Mouse (Mus musculus) hindbrain, embryonic 11.5 days (tissue): Measurements from ENCODE around the gene Hoxb7. TPM values are rescaled to one million over a fixed set of nuclear protein-coding genes. Genes with fewer than 3 reads are reported as not detected.

ENCODE experiments used
- ATAC-seq: fragments of 200-750 bp; cut with Nextera tagmentation; 2 replicates; pipeline ENCODE4 v1.8.0; 2017; ENCODE audit warnings: mild to moderate bottlenecking, moderate TSS enrichment, moderate library complexity; ENCODE audit not compliant: low FRiP score
- DNase-seq: peaks from one replicate; pipeline ENCODE4 v3.0.0-alpha.2; 2015; ENCODE audit warnings: low spot score
- H3K27ac ChIP-seq: fragments of 300-500 bp; sonication (generic); 2 replicates; pipeline ENCODE4 v1.5.1; 2014; ENCODE audit warnings: mild to moderate bottlenecking, low read depth, low read length
- H3K27me3 ChIP-seq: fragments of 300-500 bp; sonication (generic); 2 replicates; pipeline ENCODE4 v1.6.1; 2014; ENCODE audit warnings: mild to moderate bottlenecking, low read length, moderate library complexity, mixed read lengths; ENCODE audit not compliant: control insufficient read depth, insufficient read depth
- H3K36me3 ChIP-seq: fragments of 300-500 bp; sonication (generic); 2 replicates; pipeline ENCODE4 v1.6.1; 2014; ENCODE audit warnings: mild to moderate bottlenecking, low read length, moderate library complexity, mixed read lengths; ENCODE audit not compliant: control insufficient read depth, insufficient read depth
- H3K4me1 ChIP-seq: fragments of 300-500 bp; sonication (generic); replicated peaks from 2 replicates; pipeline ENCODE4 v1.6.1; 2014; ENCODE audit warnings: low read length, mixed read lengths; ENCODE audit not compliant: control insufficient read depth, insufficient read depth
- H3K4me2 ChIP-seq: fragments of 300-500 bp; sonication (generic); replicated peaks from 2 replicates; pipeline ENCODE4 v1.6.1; 2014; ENCODE audit warnings: mild to moderate bottlenecking, low read depth, low read length
- H3K4me3 ChIP-seq: fragments of 300-500 bp; sonication (generic); 2 replicates; pipeline ENCODE4 v1.5.1; 2014; ENCODE audit warnings: low read depth, low read length
- H3K9ac ChIP-seq: fragments of 300-500 bp; sonication (generic); 2 replicates; pipeline ENCODE4 v1.6.1; 2014; ENCODE audit warnings: low read depth, low read length
- H3K9me3 ChIP-seq: fragments of 300-500 bp; sonication (generic); 2 replicates; pipeline ENCODE4 v1.6.1; 2016; ENCODE audit warnings: low read length; ENCODE audit not compliant: control insufficient read depth
- WGBS: fragments of 180-500 bp; shearing (Covaris S2); extraction: QIAGEN DNeasy Blood & Tissue Kit; methylation state at CpG from one replicate; pipeline ENCODE4 v1.1.7; 2014; 5-methylcytosine and 5-hydroxymethylcytosine counted together
- polyA plus RNA-seq: library from polyadenylated mRNA; unstranded; fragments of >200 nt; fragmentation: Nextera tagmentation; extraction: Ambion mirVana; gene quantifications from 2 replicates; pipeline ENCODE4 v1.2.1, GENCODE M21; 2014

Gene Hoxb7
- polyA plus RNA-seq, 1 experiment from 2014 or later = 4.0 TPM

DNA sequence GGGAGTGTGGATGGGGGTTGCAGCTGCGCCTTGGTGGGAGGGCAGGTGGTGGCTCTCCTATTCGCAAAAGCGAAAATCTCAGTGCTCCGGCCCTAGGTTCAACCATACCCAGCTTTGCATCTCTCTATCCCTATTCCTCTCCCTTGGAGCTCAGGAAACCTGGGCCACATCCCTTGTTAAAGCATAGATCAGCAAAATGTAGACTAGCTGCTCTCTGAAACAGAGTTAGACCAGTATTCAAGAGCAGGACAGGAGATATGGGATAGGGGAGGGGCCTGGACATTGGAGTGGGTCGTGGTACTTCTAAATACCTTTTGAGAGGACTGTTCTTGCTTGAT lies 28.9 kb downstream of the Hoxb7 start:
- 2% methylated on average over 5 of the region's 5 CpGs for WGBS
- Histone ChIP-seq H3K4me2 (peak overlapping the region; percentile 64), H3K9ac (peak overlapping the region; percentile 65), H3K36me3 (no peaks in the 10 kb centered on the region), H3K27ac (peak overlapping the region; percentile 90), H3K4me1 (no peaks in the 10 kb centered on the region), H3K27me3 (peaks cover 86% of the 10 kb centered on the region), H3K4me3 (peak overlapping the region; percentile 63), H3K9me3 (no peaks in the 10 kb centered on the region)
- ATAC-seq = no peak
- DNase-seq = peak; percentile 53

DNA sequence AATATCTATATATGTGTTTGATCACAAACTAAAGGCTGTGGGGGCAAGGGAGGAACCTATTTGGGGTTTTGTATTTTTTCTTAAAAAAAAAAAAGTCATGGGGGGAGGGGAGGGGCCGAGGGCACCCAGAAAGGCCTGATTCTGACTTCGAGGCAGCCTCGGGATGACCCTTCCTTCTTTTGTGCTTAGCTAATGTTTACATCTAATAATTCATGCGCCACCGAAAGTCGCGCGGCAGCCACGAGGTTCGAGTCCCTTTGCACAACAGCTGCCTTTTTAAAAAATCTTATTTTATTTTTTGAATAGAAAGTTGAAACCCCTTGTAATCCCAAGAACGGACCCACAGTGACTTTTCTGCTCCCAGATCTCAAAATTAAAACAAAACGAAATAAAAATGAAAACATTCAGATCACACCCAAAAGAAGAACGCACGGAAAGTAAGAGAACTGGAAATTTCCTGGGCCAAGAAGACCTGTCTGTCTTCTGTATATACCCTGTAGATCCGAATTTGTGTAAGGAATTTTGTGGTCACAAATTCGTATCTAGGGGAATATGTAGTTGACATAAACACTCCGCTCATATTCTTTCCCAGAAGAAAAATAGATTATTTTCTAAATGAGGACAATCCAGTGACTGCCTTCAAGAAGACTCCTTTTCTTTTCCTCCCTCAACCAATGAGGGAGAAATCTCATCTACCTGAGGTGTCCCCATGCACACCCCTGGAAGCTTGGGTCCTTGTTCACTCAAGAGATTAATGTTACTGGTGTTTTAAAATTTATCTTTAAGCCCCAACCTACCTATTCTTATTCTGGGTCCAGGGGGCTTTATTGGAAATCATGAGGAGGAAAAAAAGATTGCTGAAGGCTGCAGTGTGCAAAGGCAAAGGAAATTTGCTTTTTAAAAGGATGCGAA lies 30.5 kb downstream of the Hoxb7 start:
- Histone ChIP-seq H3K27ac (peak overlapping the region; percentile 98), H3K36me3 (no peaks in the 10 kb centered on the region), H3K9ac (peak overlapping the region; percentile 58), H3K4me3 (peak overlapping the region; percentile 63), H3K4me1 (no peaks in the 10 kb centered on the region), H3K4me2 (peak overlapping the region; percentile 64), H3K9me3 (no peaks in the 10 kb centered on the region), H3K27me3 (peaks cover 87% of the 10 kb centered on the region)
- WGBS = 2% methylated on average over 18 of the region's 18 CpGs
- ATAC-seq (no peak), DNase-seq (no peak)

DNA sequence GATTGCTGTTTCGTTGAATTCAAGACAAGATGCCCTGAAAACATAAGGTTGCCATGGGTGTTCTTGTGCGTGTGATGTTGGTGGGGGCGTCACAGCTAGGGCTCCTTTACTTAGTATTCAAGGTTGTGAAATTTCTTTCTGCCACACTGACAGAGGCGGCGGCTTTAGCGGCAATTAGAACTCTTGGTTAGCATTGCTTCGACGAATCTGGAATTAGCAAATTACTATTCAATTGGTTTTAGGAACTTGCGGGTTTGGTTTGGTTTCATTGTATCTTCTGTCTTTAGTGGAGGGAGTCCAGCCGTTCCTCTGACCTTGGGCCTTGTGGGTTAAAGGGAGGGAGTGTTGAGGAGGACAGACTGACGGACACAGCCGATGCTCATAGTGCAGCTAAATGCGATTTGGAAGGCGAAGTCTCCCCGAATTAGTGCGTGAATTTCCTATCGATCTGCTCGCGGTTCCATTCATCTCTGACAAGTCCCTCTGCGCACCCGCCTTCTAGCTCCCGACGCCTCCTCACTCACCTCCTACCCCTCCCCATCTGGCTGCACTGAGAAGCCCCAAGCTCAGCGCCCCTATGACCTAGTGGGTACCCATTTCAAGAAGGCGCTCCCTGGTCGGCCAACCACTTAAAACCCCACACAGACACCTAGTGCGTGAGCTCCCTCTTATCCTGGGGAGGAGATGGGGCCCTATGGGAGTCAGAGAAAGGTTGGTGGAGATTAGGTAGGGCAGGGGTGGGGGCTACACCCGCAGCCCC lies 31.4 kb downstream of the Hoxb7 start, which contains the start of gene Hoxb4:
Gene Hoxb4 (plus strand): TSS at position 660 of the 760 bp plus-strand sequence.
- ATAC-seq (peak; percentile 53), DNase-seq (no peak)
- peaks cover 82% of the 10 kb centered on the region for H3K27me3 ChIP-seq
- peak within 1 kb of the TSS; percentile 63 for H3K4me3 ChIP-seq
- H3K9me3 ChIP-seq = no peaks in the 10 kb centered on the region
- H3K9ac ChIP-seq = peak within 1 kb of the TSS; percentile 87
- H3K36me3 ChIP-seq = no peaks in the 10 kb centered on the region
- H3K4me2 ChIP-seq = peak within 1 kb of the TSS; percentile 64
- H3K27ac ChIP-seq = peak within 1 kb of the TSS; percentile 98
- no peaks in the 10 kb centered on the region for H3K4me1 ChIP-seq
- WGBS = 2% methylated on average over 28 of the region's 28 CpGs

DNA sequence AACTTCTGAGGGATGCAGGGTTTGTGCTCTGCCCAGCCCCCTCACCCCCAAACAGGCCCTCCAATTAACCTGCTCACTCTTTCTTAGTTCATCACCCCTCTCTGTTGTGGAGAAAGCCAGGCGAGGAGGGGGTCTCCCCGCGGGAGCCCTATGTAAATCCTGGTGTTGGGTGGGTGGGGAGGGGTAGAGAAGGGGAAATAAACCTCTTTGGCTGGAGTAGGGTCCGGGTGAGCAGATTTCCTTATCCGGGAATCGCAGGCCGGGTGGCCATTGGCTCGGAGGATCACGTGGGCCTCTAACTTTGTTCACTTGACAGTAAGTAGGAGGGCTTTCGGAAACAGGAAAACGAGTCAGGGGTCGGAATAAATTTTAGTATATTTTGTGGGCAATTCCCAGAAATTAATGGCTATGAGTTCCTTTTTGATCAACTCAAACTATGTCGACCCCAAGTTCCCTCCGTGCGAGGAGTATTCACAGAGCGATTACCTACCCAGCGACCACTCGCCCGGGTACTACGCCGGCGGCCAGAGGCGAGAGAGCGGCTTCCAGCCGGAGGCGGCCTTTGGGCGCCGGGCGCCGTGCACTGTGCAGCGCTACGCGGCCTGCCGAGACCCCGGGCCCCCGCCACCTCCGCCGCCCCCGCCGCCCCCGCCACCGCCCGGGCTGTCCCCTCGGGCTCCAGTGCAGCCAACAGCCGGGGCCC lies 32.1 kb downstream of the Hoxb7 start:
- H3K9ac ChIP-seq = peak overlapping the region; percentile 87
- H3K9me3 ChIP-seq = no peaks in the 10 kb centered on the region
- H3K4me2 ChIP-seq = peak overlapping the region; percentile 64
- peak overlapping the region; percentile 98 for H3K27ac ChIP-seq
- under 1% methylated on average over 44 of the region's 45 CpGs for WGBS
- H3K36me3 ChIP-seq = no peaks in the 10 kb centered on the region
- ATAC-seq (peak; percentile 74), DNase-seq (no peak)
- no peaks in the 10 kb centered on the region for H3K4me1 ChIP-seq
- peak overlapping the region; percentile 63 for H3K4me3 ChIP-seq
- H3K27me3 ChIP-seq = peaks cover 78% of the 10 kb centered on the region

DNA sequence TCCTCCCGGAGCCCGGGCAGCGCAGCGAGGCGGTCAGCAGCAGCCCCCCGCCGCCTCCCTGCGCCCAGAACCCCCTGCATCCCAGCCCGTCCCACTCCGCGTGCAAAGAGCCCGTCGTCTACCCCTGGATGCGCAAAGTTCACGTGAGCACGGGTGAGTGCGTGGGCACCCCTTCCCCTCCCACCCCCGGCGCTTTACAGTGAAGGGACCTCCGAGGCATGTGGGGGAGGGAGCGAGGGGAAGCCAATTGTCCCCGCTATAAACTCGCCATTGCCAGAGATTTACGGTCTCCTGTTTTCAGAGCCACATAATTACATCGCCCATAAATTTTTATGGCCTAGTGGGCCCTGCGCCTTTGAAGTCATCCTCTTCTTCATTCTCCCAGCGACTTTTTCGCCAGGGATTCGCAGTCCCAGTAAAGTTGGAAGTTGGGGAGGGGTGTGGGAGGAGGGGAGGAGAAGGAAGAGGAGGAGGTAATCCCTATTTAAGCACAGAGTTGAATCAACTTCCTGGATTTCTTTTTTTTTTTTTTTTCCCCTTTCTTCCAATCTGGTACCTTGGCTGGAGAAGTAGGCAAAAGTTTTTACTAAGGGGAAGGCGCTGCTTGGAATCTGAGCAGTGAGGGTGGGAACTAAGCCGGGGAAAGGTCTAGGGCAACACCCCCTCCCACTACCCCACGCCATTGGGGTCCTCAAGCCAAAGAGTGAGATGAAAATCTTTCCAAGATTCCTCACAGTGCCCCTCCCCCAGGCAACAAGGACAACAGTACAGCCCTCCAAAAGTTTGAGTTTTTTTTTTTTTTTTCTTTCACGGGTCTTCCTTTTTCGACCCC lies 32.9 kb downstream of the Hoxb7 start:
- DNase-seq (no peak), ATAC-seq (peak; percentile 62)
- Histone ChIP-seq H3K27me3 (peaks cover 75% of the 10 kb centered on the region), H3K4me1 (no peaks in the 10 kb centered on the region), H3K9me3 (no peaks in the 10 kb centered on the region), H3K36me3 (no peaks in the 10 kb centered on the region), H3K9ac (peak overlapping the region; percentile 87), H3K27ac (peak overlapping the region; percentile 98), H3K4me3 (peak overlapping the region; percentile 63), H3K4me2 (peak overlapping the region; percentile 64)
- WGBS = under 1% methylated on average over 32 of the region's 34 CpGs

DNA sequence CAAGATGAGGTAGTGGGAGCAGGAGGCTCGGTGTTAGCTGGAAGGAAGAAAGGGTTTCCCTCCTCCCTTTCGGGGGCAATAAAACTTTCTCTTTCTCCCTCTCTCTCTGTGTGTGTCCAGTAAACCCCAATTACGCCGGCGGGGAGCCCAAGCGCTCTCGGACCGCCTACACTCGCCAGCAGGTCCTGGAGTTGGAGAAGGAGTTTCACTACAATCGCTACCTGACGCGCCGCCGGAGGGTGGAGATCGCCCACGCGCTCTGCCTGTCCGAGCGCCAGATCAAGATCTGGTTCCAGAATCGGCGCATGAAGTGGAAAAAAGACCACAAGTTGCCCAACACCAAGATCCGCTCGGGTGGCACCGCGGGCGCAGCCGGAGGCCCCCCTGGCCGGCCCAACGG lies 33.5 kb downstream of the Hoxb7 start:
- H3K4me1 ChIP-seq = no peaks in the 10 kb centered on the region
- ATAC-seq = no peak
- DNase-seq = no peak
- peak overlapping the region; percentile 64 for H3K4me2 ChIP-seq
- no peaks in the 10 kb centered on the region for H3K36me3 ChIP-seq
- H3K27me3 ChIP-seq = peaks cover 73% of the 10 kb centered on the region
- H3K9me3 ChIP-seq = no peaks in the 10 kb centered on the region
- H3K9ac ChIP-seq = peak overlapping the region; percentile 87
- H3K4me3 ChIP-seq = peak overlapping the region; percentile 63
- WGBS = under 1% methylated on average over 29 of the region's 29 CpGs
- H3K27ac ChIP-seq = peak overlapping the region; percentile 98

DNA sequence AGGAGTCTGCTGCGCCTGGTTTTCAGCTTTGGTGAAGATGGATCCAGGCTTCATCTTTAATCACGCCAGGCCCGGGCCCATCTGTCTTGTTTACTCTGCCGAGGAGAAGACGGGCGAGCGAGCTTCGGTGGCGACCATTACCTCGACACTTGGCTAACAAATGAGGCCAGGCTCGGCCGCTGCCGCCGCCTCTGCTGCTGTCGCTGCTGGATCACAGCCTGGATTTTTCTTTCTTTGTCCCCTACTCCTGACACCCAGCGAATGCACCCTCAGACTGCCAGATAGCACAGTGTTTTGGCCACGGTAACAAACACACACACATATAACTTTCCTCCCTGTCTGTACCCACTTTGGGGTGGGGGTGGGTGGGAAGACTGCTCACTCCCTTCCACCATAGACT lies 34.3 kb downstream of the Hoxb7 start:
- ATAC-seq (no peak), DNase-seq (no peak)
- Histone ChIP-seq H3K4me3 (peak overlapping the region; percentile 63), H3K36me3 (no peaks in the 10 kb centered on the region), H3K9me3 (no peaks in the 10 kb centered on the region), H3K4me1 (no peaks in the 10 kb centered on the region), H3K9ac (peak overlapping the region; percentile 87), H3K27me3 (peaks cover 73% of the 10 kb centered on the region), H3K27ac (peak overlapping the region; percentile 98), H3K4me2 (peak overlapping the region; percentile 64)
- under 1% methylated on average over 17 of the region's 17 CpGs for WGBS

DNA sequence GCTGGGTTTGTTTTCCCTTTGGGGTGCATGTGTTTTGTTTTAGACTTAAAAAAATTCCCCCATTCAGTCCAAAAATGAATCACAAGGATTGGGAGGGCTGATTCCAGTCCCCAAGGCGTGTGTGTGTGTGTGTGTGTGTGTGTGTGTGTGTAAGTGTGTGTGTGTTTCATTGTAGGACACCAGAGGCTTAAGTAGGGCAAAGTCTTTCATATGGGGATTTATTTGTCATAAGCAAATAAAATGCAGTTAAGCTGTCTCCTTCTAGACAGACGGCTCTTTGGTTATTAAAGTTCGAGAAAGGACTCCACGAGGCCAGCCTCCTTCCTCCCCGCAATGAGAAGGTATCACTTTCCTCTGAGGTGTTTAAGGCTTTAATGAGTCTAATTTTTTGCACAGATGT lies 35.4 kb downstream of the Hoxb7 start:
- DNase-seq (no peak), ATAC-seq (no peak)
- no peaks in the 10 kb centered on the region for H3K9me3 ChIP-seq
- H3K27ac ChIP-seq = peak overlapping the region; percentile 98
- H3K4me1 ChIP-seq = no peaks in the 10 kb centered on the region
- WGBS = 9% methylated on average over 5 of the region's 5 CpGs
- H3K36me3 ChIP-seq = no peaks in the 10 kb centered on the region
- H3K4me2 ChIP-seq = peak overlapping the region; percentile 35
- H3K9ac ChIP-seq = peak overlapping the region; percentile 87; the same call in 1 of the 2 replicates
- H3K4me3 ChIP-seq = peak overlapping the region; percentile 63
- H3K27me3 ChIP-seq = peaks cover 76% of the 10 kb centered on the region
